Mouse (Mus musculus): ENCODE results near the gene Nova2. TPM values are rescaled to one million over a fixed set of nuclear protein-coding genes. Genes with fewer than 3 reads are reported as not detected.
A peak's percentile ranks its signal among the peaks of the same experiment; 100 is the strongest.

Gene Nova2
- polyA plus RNA-seq, 1 experiment from 2014 or later = 17.3 TPM

DNA sequence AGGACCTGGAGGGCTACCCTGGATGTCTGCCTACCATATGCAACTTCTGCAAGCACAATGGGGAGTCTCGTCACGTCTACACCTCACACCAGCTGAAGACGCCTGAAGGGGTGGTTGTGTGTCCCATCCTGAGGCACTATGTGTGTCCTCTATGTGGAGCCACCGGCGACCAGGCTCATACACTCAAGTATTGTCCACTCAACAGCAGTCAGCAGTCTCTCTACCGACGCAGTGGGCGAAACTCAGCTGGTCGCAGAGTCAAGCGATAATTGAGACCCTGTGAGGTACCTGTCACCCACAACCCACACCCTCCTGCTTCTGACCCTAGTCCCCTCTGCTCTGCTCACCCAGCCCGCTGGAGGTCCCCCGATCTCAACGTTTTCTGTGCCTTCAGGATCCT, 62.1 kb downstream of the Nova2 start:
- H3K4me3 ChIP-seq (replicated peaks; ENCODE audit: low read length) = no peak overlapping the region
- no peak for ATAC-seq
- 0 out of 2 replicates have a peak, but pooled peaks cover 2% of the 10 kb centered on the region for H3K27me3 ChIP-seq (replicated peaks; ENCODE audit: control insufficient read depth, insufficient read depth, low read length)
- WGBS = 68% methylated on average over 13 of the region's 13 CpGs
- H3K27ac ChIP-seq (ENCODE audit: low read length) = no peak overlapping the region
- H3K9me3 ChIP-seq (ENCODE audit: control insufficient read depth, low read length) = no peaks in the 10 kb centered on the region
- no peak overlapping the region for H3K9ac ChIP-seq (replicated peaks; ENCODE audit: low read depth, low read length)
- no peak overlapping the region for H3K4me2 ChIP-seq (ENCODE audit: low read length)
- H3K36me3 ChIP-seq (ENCODE audit: control insufficient read depth, insufficient read depth) = no peaks in the 10 kb centered on the region
- H3K4me1 ChIP-seq (replicated peaks; ENCODE audit: control insufficient read depth, insufficient read depth, low read length) = peaks cover 19% of the 10 kb centered on the region

DNA sequence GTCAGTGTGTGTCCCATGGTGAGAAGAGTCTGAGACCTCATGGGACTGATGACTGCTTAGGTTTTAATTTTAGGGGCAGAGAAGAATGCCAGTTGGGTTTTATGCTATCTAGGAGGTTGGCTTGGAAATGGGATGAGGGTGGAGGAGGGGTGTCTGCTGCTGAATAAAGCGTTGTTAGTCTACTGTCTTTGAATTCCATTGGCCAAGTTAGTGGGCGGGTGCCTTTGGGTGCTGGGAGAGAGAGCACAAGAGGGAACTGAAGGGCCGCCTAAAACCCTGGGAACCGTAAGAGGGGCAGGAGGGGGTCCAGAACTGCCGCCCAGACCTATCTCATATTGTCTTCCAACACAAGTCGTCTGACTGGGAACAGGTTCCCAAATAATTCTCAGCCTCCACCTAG, 63.1 kb downstream of the Nova2 start:
- H3K4me3 ChIP-seq (replicated peaks; ENCODE audit: low read length) = no peak overlapping the region
- no peaks in the 10 kb centered on the region for H3K36me3 ChIP-seq (ENCODE audit: control insufficient read depth, insufficient read depth)
- no peak overlapping the region for H3K9ac ChIP-seq (replicated peaks; ENCODE audit: low read depth, low read length)
- no peak overlapping the region for H3K27ac ChIP-seq (ENCODE audit: low read length)
- H3K4me1 ChIP-seq (replicated peaks; ENCODE audit: control insufficient read depth, insufficient read depth, low read length) = peaks cover 26% of the 10 kb centered on the region
- peaks cover 2% of the 10 kb centered on the region; the same call in 1 of the 2 replicates for H3K27me3 ChIP-seq (replicated peaks; ENCODE audit: control insufficient read depth, insufficient read depth, low read length)
- WGBS = 78% methylated on average over 6 of the region's 6 CpGs
- no peaks in the 10 kb centered on the region for H3K9me3 ChIP-seq (ENCODE audit: control insufficient read depth, low read length)
- no peak overlapping the region for H3K4me2 ChIP-seq (ENCODE audit: low read length)
- ATAC-seq = no peak

DNA sequence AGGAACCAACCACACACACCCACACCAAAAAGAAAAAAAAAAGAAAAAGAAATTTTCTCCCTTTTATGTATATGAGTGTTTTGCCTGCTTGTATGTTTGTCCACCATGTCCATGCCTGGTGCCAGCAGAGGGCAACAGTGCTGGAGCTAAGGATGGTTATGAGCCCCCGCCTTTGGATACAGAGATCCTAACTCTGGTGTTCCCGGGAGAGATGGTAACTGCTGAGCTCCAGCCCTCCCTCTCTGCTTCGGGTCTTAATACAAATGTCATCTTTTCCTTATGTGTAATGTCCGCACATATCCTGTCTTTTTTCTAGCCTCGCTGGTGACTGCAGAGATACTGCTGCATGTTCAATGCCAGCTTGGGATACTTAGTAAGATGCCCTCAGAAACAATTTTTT, 64.3 kb downstream of the Nova2 start:
- peak overlapping the region; percentile 93 for H3K4me2 ChIP-seq (ENCODE audit: low read length)
- peaks cover 2% of the 10 kb centered on the region; the same call in 1 of the 2 replicates for H3K27me3 ChIP-seq (replicated peaks; ENCODE audit: control insufficient read depth, insufficient read depth, low read length)
- ATAC-seq = peak; percentile 1; the same call in 1 of the 2 replicates
- H3K4me3 ChIP-seq (replicated peaks; ENCODE audit: low read length) = peak overlapping the region; percentile 67
- peaks cover 32% of the 10 kb centered on the region for H3K4me1 ChIP-seq (replicated peaks; ENCODE audit: control insufficient read depth, insufficient read depth, low read length)
- no peaks in the 10 kb centered on the region for H3K9me3 ChIP-seq (ENCODE audit: control insufficient read depth, low read length)
- 4% methylated on average over 5 of the region's 5 CpGs for WGBS
- H3K36me3 ChIP-seq (ENCODE audit: control insufficient read depth, insufficient read depth) = no peaks in the 10 kb centered on the region
- peak overlapping the region; percentile 52; the same call in 1 of the 2 replicates for H3K9ac ChIP-seq (replicated peaks; ENCODE audit: low read depth, low read length)
- peak overlapping the region; percentile 98 for H3K27ac ChIP-seq (ENCODE audit: low read length)

DNA sequence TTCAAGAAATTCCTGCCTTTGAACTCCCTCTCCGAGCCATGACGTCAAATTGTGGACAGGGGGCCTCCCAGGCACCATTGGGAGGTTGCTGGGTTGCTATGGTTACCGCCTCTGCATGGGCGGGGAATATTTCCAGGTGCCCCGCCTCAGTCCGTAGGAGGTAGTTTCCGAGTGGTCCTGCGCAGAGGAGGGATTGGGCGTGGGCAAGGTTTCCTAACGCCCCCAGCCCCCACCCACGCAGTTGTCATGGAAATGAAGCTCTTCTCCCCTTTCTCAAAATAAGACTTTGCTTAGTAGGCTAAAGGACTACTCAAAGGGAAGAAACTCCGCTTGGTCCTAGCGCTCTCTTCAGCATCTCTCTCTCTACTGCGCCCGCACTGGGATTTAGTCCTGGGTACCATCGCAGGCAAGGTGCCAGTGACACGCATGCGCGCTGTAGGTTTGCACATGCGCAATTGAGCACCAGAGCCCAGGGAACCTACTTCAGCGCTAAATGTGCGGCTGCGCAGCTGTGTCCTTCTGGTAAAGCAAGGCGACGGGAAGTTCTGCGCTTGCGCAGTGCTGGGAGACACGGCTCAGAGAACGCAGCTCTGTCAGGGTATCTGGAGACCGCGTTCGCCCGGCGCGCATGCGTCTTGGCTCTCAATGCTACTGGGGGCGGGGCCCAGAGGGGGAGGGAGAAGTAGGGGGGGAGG, 65.1 kb downstream of the Nova2 start, which contains the start of gene Mypop:
Gene Mypop, plus strand, starts transcription at position 645 of the 695 bp plus-strand sequence.
- H3K4me2 ChIP-seq (ENCODE audit: low read length) = peak within 1 kb of the TSS; percentile 93
- under 1% methylated on average over 36 of the region's 37 CpGs for WGBS

DNA sequence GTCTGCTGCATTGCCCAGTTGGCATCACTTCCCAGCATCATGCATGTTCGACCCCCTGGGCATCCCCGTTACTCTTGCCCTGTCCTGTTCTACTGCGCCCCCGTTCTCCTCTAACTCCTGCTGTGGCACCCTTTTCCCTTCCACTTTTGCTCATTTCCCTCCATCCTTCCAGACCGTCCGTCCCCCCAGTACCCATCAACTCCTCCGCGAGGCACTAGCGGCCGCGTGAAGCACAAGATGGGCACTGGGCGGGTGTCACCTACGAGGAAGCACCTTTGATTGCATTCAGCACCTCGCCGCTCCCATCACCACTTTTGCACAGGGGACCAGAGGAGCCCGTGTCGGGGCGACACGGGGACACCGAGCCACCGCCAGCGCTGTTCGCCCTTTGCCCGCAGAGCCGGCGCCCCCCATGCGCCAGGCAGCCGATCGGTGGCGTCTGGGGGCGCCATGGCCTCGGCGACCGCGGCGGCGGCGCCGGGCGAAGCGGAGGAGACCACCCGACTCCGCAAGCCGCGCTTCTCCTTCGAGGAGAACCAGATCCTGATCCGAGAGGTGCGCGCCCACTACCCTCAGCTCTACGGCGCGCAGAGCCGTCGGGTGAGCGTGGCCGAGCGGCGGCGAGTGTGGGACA, 66.1 kb downstream of the Nova2 start:
- peaks cover 35% of the 10 kb centered on the region for H3K4me1 ChIP-seq (replicated peaks; ENCODE audit: control insufficient read depth, insufficient read depth, low read length)
- peaks cover 2% of the 10 kb centered on the region; the same call in 1 of the 2 replicates for H3K27me3 ChIP-seq (replicated peaks; ENCODE audit: control insufficient read depth, insufficient read depth, low read length)
- WGBS = under 1% methylated on average over 58 of the region's 59 CpGs
- H3K27ac ChIP-seq (ENCODE audit: low read length) = no peak overlapping the region
- H3K36me3 ChIP-seq (ENCODE audit: control insufficient read depth, insufficient read depth) = no peaks in the 10 kb centered on the region
- peak overlapping the region; percentile 93 for H3K4me2 ChIP-seq (ENCODE audit: low read length)
- peak overlapping the region; percentile 70 for H3K9ac ChIP-seq (replicated peaks; ENCODE audit: low read depth, low read length)
- no peak; the same call in 1 of the 2 replicates for ATAC-seq
- H3K4me3 ChIP-seq (replicated peaks; ENCODE audit: low read length) = peak overlapping the region; percentile 67
- H3K9me3 ChIP-seq (ENCODE audit: control insufficient read depth, low read length) = no peaks in the 10 kb centered on the region

More for the DNA sequence above, 65.1 kb downstream of the Nova2 start, which contains the start of gene Mypop:
- Histone ChIP-seq H3K9ac (replicated peaks; ENCODE audit: low read depth, low read length) (peak within 1 kb of the TSS; percentile 70), H3K4me3 (replicated peaks; ENCODE audit: low read length) (peak within 1 kb of the TSS; percentile 67), H3K9me3 (ENCODE audit: control insufficient read depth, low read length) (no peaks in the 10 kb centered on the region), H3K27me3 (replicated peaks; ENCODE audit: control insufficient read depth, insufficient read depth, low read length) (peaks cover 2% of the 10 kb centered on the region; the same call in 1 of the 2 replicates), H3K36me3 (ENCODE audit: control insufficient read depth, insufficient read depth) (no peaks in the 10 kb centered on the region), H3K27ac (ENCODE audit: low read length) (peak within 1 kb of the TSS; percentile 98), H3K4me1 (replicated peaks; ENCODE audit: control insufficient read depth, insufficient read depth, low read length) (peaks cover 35% of the 10 kb centered on the region)
- peak; percentile 94 for ATAC-seq

DNA sequence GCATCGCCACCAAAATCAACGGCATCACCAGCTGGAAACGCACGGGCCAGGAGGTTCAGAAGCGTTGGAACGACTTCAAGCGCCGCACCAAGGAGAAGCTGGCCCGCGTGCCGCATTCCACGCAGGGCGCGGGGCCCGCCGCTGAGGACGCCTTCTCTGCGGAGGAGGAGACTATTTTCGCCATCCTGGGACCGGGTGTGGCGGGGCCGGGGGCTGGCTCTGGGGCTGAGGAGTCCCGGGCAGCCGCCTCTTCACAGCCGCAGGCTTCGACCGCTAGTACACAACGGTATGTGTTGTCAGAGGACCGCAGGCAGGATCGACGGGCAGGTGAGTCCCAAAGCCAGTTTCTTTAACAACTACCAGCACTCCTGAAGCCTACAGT, 66.6 kb downstream of the Nova2 start:
- Histone ChIP-seq H3K4me1 (replicated peaks; ENCODE audit: control insufficient read depth, insufficient read depth, low read length) (peaks cover 35% of the 10 kb centered on the region), H3K4me2 (ENCODE audit: low read length) (peak overlapping the region; percentile 93), H3K36me3 (ENCODE audit: control insufficient read depth, insufficient read depth) (no peaks in the 10 kb centered on the region), H3K27ac (ENCODE audit: low read length) (no peak overlapping the region), H3K27me3 (replicated peaks; ENCODE audit: control insufficient read depth, insufficient read depth, low read length) (peaks cover 2% of the 10 kb centered on the region; the same call in 1 of the 2 replicates), H3K9ac (replicated peaks; ENCODE audit: low read depth, low read length) (peak overlapping the region; percentile 70), H3K4me3 (replicated peaks; ENCODE audit: low read length) (peak overlapping the region; percentile 67), H3K9me3 (ENCODE audit: control insufficient read depth, low read length) (no peaks in the 10 kb centered on the region)
- ATAC-seq = no peak
- 3% methylated on average over 31 of the region's 31 CpGs for WGBS

GRCm38 (mm10) chr7:18993036-18993435, 67.3 kb downstream of the Nova2 start:
- Histone ChIP-seq H3K27me3 (replicated peaks; ENCODE audit: control insufficient read depth, insufficient read depth, low read length) (peaks cover 2% of the 10 kb centered on the region; the same call in 1 of the 2 replicates), H3K9ac (replicated peaks; ENCODE audit: low read depth, low read length) (no peak overlapping the region)
- 87% methylated on average over 5 of the region's 5 CpGs for WGBS

DNA sequence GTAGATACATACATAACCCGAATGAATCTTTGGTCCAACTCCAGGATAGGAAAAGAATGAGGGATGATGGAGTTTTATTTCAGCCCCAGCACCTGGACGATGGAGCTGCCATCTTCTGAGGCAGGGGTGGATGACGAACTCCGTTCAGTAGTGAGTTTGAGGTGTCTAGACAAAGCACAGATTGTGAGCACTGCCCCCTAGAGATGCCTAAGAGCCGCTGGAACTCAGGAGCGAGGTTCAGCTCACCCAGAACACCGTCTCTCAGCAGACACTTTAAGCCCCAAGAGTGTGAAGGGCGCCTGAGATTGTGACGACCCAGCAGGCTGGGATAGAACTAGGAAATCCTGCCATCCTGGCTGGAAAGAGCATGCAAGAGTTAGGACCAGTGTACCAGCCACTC, 73.1 kb downstream of the Nova2 start:
- ATAC-seq = no peak
- Histone ChIP-seq H3K27ac (ENCODE audit: low read length) (no peak overlapping the region), H3K36me3 (ENCODE audit: control insufficient read depth, insufficient read depth) (no peaks in the 10 kb centered on the region), H3K9me3 (ENCODE audit: control insufficient read depth, low read length) (no peaks in the 10 kb centered on the region), H3K4me2 (ENCODE audit: low read length) (no peak overlapping the region), H3K27me3 (replicated peaks; ENCODE audit: control insufficient read depth, insufficient read depth, low read length) (no peaks in the 10 kb centered on the region), H3K4me1 (replicated peaks; ENCODE audit: control insufficient read depth, insufficient read depth, low read length) (peaks cover 22% of the 10 kb centered on the region), H3K9ac (replicated peaks; ENCODE audit: low read depth, low read length) (no peak overlapping the region), H3K4me3 (replicated peaks; ENCODE audit: low read length) (no peak overlapping the region)
- WGBS = 25% methylated on average over 9 of the region's 9 CpGs

More at GRCm38 (mm10) chr7:18993036-18993435, 67.3 kb downstream of the Nova2 start:
- H3K36me3 ChIP-seq (ENCODE audit: control insufficient read depth, insufficient read depth) = no peaks in the 10 kb centered on the region
- H3K4me3 ChIP-seq (replicated peaks; ENCODE audit: low read length) = peak overlapping the region; percentile 67; the same call in 1 of the 2 replicates
- peaks cover 35% of the 10 kb centered on the region for H3K4me1 ChIP-seq (replicated peaks; ENCODE audit: control insufficient read depth, insufficient read depth, low read length)
- H3K27ac ChIP-seq (ENCODE audit: low read length) = no peak overlapping the region
- no peaks in the 10 kb centered on the region for H3K9me3 ChIP-seq (ENCODE audit: control insufficient read depth, low read length)
- ATAC-seq = no peak
- peak overlapping the region; percentile 93; the same call in 1 of the 2 replicates for H3K4me2 ChIP-seq (ENCODE audit: low read length)

DNA sequence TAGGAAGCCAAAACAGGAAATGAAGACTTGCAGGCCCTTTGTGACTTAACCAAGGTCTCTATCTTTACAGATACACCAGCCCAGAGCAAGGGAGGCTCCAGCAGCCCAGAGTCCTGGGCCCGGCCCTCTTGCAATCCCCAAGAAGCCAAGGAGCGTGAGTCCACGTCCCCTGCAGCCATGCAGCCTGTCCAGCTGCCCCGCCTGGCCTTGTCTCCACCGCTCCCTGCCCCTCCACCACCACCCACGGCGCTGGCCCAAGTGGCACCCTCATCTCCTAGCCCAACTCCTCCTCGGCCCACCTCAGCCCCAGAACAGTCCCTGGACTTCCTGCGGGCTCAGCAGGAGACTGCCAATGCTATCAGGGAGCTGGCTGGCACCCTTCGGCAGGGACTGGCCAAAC, 74.7 kb downstream of the Nova2 start:
- Histone ChIP-seq H3K27me3 (replicated peaks; ENCODE audit: control insufficient read depth, insufficient read depth, low read length) (no peaks in the 10 kb centered on the region), H3K4me2 (ENCODE audit: low read length) (0 out of 2 replicates have a peak overlapping the region, but pooled peaks have one; percentile 9), H3K36me3 (ENCODE audit: control insufficient read depth, insufficient read depth) (no peaks in the 10 kb centered on the region), H3K9me3 (ENCODE audit: control insufficient read depth, low read length) (no peaks in the 10 kb centered on the region), H3K27ac (ENCODE audit: low read length) (no peak overlapping the region), H3K9ac (replicated peaks; ENCODE audit: low read depth, low read length) (peak overlapping the region; percentile 29; the same call in 1 of the 2 replicates), H3K4me1 (replicated peaks; ENCODE audit: control insufficient read depth, insufficient read depth, low read length) (peaks cover 23% of the 10 kb centered on the region), H3K4me3 (replicated peaks; ENCODE audit: low read length) (peak overlapping the region; percentile 6)
- ATAC-seq = no peak
- WGBS = 60% methylated on average over 10 of the region's 10 CpGs
